Mouse (Mus musculus) stomach, embryonic 15.5 days (tissue): ENCODE results near the gene Zfp646. TPM values are rescaled to one million over a fixed set of nuclear protein-coding genes. Genes with fewer than 3 reads are reported as not detected.

Experiments
- polyA plus RNA-seq: library from polyadenylated mRNA; unstranded; fragments of >200 nt; fragmentation: Nextera tagmentation; extraction: Ambion mirVana; gene quantifications from 2 replicates; pipeline ENCODE4 v1.2.1, GENCODE M21; 2015

Gene Zfp646
- polyA plus RNA-seq, 1 experiment from 2014 or later: 9.1 TPM

Other genes with a start within 250 kb of the Zfp646 start
- 59.3 and 63.4 TPM in 2 replicates for gene Bcl7c, start 167.3 kb upstream of the Zfp646 start, polyA plus RNA-seq
- 15.6 and 17.0 TPM in 2 replicates for gene Ctf1, start 163.5 kb upstream of the Zfp646 start, polyA plus RNA-seq
- gene Ctf2, start 144.1 kb upstream of the Zfp646 start, polyA plus RNA-seq: 0.24 and 0.26 TPM in 2 replicates
- 3.8 and 4.8 TPM in 2 replicates for gene Fbxl19, start 131.7 kb upstream of the Zfp646 start, polyA plus RNA-seq
- gene Orai3, start 106.4 kb upstream of the Zfp646 start, polyA plus RNA-seq: 29.2 and 29.6 TPM in 2 replicates
- gene Setd1a, start 99.6 kb upstream of the Zfp646 start, polyA plus RNA-seq: 21.1 and 25.0 TPM in 2 replicates
- gene Gm49388, start 90.6 kb upstream of the Zfp646 start, polyA plus RNA-seq: not detected in 2 replicates
- gene Hsd3b7, start 75.6 kb upstream of the Zfp646 start, polyA plus RNA-seq: 27.4 and 31.8 TPM in 2 replicates
- gene Stx4a, start 51.9 kb upstream of the Zfp646 start, polyA plus RNA-seq: 45.3 and 48.1 TPM in 2 replicates
- 3.2 and 3.4 TPM in 2 replicates for gene Stx1b, start 51.7 kb upstream of the Zfp646 start, polyA plus RNA-seq
- 14.6 and 16.7 TPM in 2 replicates for gene Zfp668, start 607 bp downstream of the Zfp646 start, polyA plus RNA-seq
- gene Prss53, start 14.7 kb downstream of the Zfp646 start, polyA plus RNA-seq: 1.7 and 1.8 TPM in 2 replicates
- gene Gm21974, start 19.2 kb downstream of the Zfp646 start, polyA plus RNA-seq: not detected in 2 replicates
- gene Vkorc1, start 19.4 kb downstream of the Zfp646 start, polyA plus RNA-seq: 186 and 190 TPM in 2 replicates
- gene Bckdk, start 27.9 kb downstream of the Zfp646 start, polyA plus RNA-seq: 145 and 157 TPM in 2 replicates
- 35.0 and 35.6 TPM in 2 replicates for gene Kat8, start 36.3 kb downstream of the Zfp646 start, polyA plus RNA-seq
- 61.2 and 70.2 TPM in 2 replicates for gene Prss8, start 53.9 kb downstream of the Zfp646 start, polyA plus RNA-seq
- 10.8 and 10.9 TPM in 2 replicates for gene Prss36, start 70.5 kb downstream of the Zfp646 start, polyA plus RNA-seq
- 367 and 393 TPM in 2 replicates for gene Fus, start 91.2 kb downstream of the Zfp646 start, polyA plus RNA-seq
- gene Pycard, start 117.6 kb downstream of the Zfp646 start, polyA plus RNA-seq: 177 and 185 TPM in 2 replicates
- gene Trim72, start 127.7 kb downstream of the Zfp646 start, polyA plus RNA-seq: 0.09 and 0.41 TPM in 2 replicates
- gene Itgam, start 186.4 kb downstream of the Zfp646 start, polyA plus RNA-seq: 3.5 and 3.6 TPM in 2 replicates
- gene Gm49368, start 186.5 kb downstream of the Zfp646 start, polyA plus RNA-seq: not detected in 2 replicates